Mouse (Mus musculus): ENCODE measurements around the gene Actr6.
"Not testable (repeated sequence)": the region's sequence is repeated elsewhere in the genome, so short reads cannot be mapped to it uniquely, and the experiment has no call there.

The Actr6 gene

GRCm38 (mm10) chr10:89739703-89740102 lies 7.6 kb upstream of the Actr6 start:
- no peak for ATAC-seq (ENCODE audit: insufficient number of reproducible peaks, low FRiP score, low TSS enrichment)

DNA sequence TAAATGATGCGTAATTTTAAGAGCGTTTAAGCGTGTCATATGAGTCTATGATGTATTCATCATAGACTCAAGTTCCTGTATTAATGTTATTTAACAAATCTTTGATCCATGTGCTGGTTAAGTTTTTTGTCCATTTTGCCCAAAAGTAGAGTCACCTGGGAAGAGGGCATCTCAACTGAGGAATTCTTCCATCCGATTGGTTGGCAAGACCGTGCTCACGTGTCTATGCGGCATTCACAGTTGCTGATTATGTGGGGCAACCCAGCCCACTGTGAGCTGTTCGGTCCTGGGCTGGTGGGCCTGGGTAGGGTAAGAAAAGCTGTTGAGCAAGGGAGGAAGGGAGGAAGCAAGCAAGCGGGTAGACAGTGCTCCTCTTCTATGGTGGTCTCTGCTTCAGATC lies 6.3 kb upstream of the Actr6 start:
- no peak for ATAC-seq (ENCODE audit: insufficient number of reproducible peaks, low FRiP score, low TSS enrichment)

DNA sequence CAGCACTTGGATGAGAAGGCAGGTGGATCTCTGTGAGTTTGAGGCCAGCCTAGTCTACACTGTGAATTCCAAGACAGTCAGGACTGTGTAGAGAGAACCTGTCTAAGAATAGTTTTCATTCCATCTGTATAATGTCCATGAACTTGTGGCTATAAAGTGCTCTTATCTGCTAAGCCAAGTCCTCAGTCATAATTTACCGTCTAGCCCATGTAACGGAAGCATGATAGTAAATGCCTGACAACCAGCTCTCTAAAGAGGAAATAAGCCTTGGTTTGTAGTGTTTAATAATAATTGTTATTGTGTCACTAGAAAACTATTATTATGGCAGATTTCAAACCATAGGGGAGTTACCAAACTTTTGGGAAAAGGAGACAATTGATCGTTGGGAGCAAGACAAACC lies 5.8 kb upstream of the Actr6 start:
- ATAC-seq (ENCODE audit: insufficient number of reproducible peaks, low FRiP score, low TSS enrichment): no peak

DNA sequence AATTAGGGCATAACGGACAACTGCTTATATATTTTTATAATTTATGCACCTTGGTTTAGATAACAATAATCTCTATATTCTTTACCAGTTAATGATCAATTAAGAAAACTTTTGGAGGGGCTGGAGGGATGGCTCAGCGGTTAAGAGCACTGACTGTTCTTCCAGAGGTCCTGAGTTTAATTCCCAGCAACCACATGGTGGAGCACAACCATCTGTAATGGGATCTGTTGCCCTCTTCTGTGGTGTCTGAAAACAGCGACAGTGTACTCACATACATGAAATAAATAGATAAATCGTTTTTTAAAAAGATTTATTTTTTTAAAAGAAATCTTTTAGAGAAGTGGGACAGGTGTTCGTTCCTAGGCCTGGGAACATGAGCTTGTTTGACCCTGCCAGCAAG lies 5.0 kb upstream of the Actr6 start:
- ATAC-seq (ENCODE audit: insufficient number of reproducible peaks, low FRiP score, low TSS enrichment): no peak

DNA sequence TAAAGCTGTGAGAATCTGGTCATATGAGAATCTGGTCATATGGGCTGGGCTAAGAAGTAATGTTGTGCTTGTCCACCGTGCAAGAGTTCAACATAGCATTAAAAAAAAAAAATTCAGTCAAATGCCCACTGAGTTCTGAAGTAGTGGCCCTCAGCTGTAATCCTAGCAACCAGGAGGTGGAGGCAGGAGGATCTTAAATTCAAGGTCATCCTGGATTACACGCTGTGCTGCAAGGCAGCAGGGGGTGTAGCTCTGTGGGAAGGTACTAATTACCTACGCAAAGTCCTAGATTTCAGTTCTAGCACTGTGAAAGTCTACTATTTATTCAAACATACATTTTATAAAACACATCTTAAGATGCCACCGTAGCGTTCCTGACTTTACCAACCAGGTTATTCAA lies 754 bp downstream of the Actr6 start:
- ATAC-seq (ENCODE audit: insufficient number of reproducible peaks, low FRiP score, low TSS enrichment): no peak

DNA sequence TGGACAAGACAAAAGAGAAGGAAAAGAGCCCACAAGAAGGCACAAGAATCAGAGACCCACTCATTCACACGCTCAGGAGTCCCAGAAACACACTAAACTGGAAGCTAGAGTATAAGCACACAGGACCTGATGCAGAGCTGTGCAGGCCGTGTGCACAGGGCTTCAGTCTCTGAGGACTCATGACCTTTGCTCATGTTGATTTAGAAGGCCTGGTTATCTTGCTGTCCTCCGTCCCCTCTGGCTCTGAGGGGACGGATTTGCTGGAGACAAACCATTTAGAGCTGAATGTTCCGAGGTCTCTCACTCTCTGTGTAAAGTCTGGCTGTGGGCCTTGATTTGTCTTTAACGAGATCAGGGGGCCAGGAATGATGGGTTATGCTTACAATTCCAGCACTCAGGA lies 1.7 kb downstream of the Actr6 start:
- ATAC-seq (ENCODE audit: insufficient number of reproducible peaks, low FRiP score, low TSS enrichment): no peak

DNA sequence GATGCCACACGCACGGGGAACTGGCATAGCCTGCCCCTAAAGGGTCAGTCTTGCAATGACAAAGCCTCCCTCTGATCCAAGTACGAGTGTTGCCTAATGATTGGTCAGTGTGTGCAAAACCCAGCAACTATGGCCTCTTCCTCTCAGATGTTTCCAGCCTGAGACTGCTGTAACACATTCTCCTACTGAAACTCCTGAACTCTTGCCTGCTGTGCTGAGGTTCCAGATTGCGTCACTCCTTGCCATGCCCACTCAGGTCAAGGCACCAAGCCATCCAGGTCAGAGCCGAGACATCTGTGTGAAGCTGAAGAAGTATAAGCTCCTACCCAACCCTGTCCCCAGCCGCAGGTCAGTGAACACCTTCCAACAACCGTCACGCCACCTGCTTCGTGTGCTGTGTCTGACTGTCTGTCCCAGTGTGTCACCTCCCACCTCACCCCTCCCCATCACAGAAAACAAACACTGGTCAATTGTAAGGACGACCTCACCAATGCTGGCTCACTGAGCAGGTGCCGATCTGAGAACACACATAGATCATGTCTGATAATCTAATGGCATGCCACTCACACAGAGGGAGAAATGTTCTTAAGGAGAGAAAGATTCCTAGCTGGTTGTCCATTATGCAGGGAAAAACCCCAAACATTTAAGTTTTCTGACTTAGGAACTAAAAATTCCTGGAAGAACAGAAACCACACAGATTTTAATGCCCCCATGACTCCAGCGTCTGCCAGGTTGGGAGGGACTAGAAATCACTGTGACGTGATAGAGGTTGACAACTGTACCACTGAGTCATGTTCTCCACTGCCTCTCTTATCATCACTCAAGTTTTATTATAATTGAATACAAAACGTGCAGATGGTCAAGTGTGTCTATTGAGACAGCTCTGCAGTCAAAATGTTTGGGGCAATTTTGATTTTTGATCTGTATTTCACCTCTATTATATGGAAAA lies 9.6 kb downstream of the Actr6 start:
- no peak for ATAC-seq (ENCODE audit: insufficient number of reproducible peaks, low FRiP score, low TSS enrichment)

- ATAC-seq (ENCODE audit: insufficient number of reproducible peaks, low FRiP score, low TSS enrichment): no peak
These were observed 11.3 kb downstream of the Actr6 start for GRCm38 (mm10) chr10:89720796-89721195.

DNA sequence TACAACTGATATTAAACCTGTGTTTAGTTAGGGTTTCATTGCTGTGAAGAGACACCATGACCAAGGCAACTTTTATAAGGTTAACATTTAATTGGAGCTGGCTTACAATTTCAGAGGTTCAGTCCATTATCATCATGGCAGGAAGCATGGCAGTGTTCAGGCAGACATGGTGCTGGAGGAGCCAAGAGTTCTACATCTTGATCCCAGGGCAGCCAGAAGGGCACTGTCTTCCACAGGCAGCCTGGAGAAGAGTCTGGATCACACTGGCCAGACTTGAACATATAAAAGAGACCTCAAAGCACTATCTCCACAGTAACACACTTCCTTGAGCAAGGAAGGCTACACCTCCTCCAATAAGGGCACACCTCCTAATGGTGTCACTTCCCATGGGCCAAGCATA lies 11.8 kb downstream of the Actr6 start:
- no peak for ATAC-seq (ENCODE audit: insufficient number of reproducible peaks, low FRiP score, low TSS enrichment)

GRCm38 (mm10) chr10:89714910-89715309 lies 17.2 kb downstream of the Actr6 start:
- ATAC-seq (ENCODE audit: insufficient number of reproducible peaks, low FRiP score, low TSS enrichment): no peak

- ATAC-seq (ENCODE audit: insufficient number of reproducible peaks, low FRiP score, low TSS enrichment): no peak
These were observed 23.4 kb downstream of the Actr6 start for GRCm38 (mm10) chr10:89708720-89709119.

GRCm38 (mm10) chr10:89707397-89707796 lies 24.7 kb downstream of the Actr6 start:
- ATAC-seq (ENCODE audit: insufficient number of reproducible peaks, low FRiP score, low TSS enrichment): no peak

DNA sequence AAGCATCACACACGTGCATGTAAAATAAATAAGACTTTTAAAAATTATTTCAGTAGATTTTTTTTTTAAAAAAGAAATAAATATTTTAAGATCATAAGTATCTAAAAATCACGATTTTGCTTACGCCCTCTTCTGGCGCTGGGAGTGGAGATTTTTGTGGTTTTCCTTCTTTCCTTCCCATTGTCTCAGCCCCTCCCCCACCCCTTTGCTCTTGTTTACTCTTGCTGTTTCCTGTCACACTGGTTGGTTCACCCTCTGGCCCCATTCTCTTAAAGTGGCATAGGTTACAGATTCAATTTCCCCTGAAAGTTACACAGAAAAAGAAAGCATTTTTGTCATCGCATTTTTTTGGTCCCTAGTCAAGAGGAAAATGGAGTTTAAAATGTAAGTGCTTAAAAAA lies 29.1 kb downstream of the Actr6 start:
- no peak for ATAC-seq (ENCODE audit: insufficient number of reproducible peaks, low FRiP score, low TSS enrichment)

DNA sequence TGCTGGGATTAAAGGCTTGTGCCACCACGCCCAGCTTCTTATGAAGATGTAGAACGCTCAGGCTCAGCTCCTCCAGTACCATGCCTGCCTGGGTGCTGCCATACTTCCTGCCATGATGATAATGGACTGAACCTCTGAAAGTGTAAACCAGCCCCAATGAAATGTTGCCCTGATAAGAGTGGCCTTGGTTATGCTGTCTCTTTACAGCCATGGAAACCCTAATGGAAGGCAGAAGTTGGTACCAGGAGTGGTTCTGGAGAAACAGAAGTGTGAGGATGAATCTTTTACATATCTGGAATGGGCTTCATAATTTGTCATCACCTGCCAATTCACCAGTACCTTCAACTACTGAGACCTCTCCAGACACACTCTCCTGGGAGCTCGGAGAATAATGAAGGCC lies 34.1 kb downstream of the Actr6 start:
- ATAC-seq (ENCODE audit: insufficient number of reproducible peaks, low FRiP score, low TSS enrichment): no peak

DNA sequence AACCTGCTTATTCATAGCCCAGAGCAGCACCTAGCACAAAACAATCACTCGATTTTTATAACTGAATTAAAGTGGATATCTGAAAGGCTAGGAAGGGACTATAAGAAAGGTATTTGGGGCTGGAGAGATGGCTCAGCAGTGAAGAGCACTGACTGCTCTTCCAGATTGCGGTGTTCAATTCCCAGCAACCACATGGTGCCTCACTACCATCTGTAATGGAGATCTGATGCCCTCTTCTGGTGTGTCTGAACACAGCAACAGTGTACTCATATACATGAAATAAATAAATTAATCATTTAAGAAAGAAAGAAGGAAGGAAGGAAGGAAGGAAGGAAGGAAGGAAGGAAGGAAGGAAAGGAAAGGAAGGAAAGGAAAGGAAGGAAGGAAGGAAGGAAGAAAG lies 35.8 kb downstream of the Actr6 start:
- ATAC-seq (ENCODE audit: insufficient number of reproducible peaks, low FRiP score, low TSS enrichment): not testable (repeated sequence)

DNA sequence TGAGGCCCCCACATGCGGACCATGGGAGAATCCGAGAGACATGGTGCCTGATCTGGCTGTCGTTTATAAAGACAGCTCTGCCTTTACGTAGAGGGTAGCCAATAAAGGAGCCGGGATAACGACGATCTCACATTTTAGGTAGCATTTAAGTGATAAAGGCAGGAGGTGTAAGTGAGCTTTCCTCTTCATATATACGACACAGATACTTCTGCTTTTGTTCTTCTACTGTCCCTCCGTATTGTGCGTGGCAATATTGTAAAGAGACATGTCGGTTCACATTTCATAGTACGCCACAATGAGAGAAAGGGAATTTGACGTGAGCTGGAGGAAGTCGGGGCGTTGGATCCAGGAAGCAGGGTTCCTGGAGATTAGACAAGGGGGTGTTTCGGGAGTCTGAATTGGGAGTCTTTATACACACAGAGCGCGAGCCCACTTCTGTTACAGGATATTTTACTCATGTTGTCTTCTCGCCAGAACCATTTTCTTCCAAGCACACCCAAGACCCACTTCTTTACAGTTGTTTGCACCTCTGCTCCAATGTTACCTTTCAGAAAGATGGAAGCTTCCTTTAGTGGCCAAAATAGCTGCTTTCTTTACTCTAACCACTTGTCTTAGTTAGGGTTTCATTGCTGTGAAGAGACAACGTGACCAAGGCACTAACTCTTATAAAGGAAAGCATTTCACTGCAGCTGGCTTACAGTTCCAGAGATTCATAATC lies 36.7 kb downstream of the Actr6 start:
- ATAC-seq (ENCODE audit: insufficient number of reproducible peaks, low FRiP score, low TSS enrichment): no peak

DNA sequence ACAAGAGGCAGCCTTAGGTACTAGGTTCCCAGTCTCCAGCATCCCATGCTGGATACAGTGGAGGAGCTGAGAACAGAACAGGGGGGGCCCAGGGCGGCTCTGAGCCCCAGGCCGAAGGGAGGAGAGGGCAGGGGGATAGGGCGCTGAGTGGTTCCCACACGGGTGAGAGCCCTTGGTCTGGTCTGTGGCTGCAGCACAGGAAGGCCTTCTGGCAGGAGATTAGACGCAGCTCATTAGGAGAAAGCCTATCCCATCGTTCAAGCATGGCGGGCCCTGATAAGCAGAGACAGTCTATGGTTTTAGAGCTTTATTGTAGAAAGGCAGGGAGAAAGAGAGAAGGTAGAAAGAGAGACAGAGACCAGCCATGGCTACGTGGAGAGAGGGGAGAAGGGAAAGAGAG lies 42.1 kb downstream of the Actr6 start:
- no peak for ATAC-seq (ENCODE audit: insufficient number of reproducible peaks, low FRiP score, low TSS enrichment)

DNA sequence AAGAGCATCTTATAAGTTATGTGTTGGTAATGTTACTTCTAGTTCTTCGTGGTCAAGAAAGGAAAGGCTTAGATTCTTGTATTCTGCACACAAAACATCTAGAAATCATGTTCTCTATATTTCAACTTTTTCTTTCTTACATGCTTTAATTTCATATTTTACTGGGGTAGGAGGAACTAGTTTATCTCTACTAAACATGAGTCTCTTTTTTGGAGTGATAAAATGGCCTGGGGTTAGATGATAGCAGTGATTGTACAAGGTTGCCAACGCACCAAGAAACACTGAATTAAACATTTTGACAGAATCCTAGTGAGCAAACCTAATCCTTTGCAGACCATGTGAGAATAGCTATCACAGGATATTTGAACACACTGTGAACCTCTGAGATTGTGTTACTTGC lies 44.6 kb downstream of the Actr6 start:
- no peak for ATAC-seq (ENCODE audit: insufficient number of reproducible peaks, low FRiP score, low TSS enrichment)

DNA sequence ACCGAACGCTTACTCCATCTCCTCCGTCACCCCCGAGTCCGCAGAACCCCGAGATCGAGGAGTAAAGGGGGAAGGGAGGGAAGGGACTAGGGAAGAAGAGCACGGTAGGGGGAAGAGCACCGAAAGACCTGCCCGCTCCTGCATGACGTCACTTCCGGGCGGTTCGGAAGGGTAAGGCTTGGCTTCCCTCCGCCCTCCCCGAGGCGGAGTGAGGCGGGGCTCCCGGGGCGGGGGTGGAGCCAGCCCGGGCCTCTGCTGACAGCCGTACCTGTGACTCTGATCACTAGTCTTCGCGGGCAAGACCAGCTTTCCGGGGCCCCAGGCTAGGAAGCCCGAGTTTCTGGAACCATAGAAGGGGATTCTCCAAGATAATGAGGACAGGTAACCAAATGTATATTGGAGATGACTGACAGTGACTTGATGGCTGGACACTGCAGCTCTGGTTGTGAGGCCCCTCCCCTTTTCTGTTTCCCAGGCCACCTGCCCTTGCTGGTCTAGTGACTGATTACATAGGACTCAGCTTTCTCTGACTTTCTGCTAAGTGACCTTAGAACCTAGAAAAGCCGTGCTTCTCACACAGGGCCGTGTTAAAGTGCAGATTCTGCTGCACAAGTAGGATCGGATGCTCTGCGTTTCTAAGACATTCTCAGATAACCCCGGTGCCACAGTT lies 45.8 kb downstream of the Actr6 start, which contains the start of gene Scyl2:
Gene Scyl2, minus strand, starts transcription at position 147 of the 670 bp plus-strand sequence.
- ATAC-seq (ENCODE audit: insufficient number of reproducible peaks, low FRiP score, low TSS enrichment): peak; percentile 93

- peak; percentile 53 for ATAC-seq (ENCODE audit: insufficient number of reproducible peaks, low FRiP score, low TSS enrichment)
These were observed 46.5 kb downstream of the Actr6 start for GRCm38 (mm10) chr10:89685391-89686138.
